Mouse (Mus musculus) spleen, adult 2 months (tissue): ENCODE data around the gene Trnp1. TPM values are rescaled to one million over a fixed set of nuclear protein-coding genes. Genes with fewer than 3 reads are reported as not detected.

Experiments
- DNase-seq, 2 experiments: peaks; one replicate each; pipeline versions ENCODE4 v3.0.0 to v3.0.0-alpha.2; 2012 to 2021; ENCODE audit warnings: low spot score in 2 of 2, low read depth in 1 of 2
- H3K27ac ChIP-seq: fragments of 200-500 bp; 2 replicates; pipeline ENCODE4 v1.5.1; 2012; ENCODE audit warnings: low read length, inconsistent platforms; ENCODE audit not compliant: insufficient read depth
- H3K27me3 ChIP-seq: fragments of 200-500 bp; 2 replicates; pipeline ENCODE4 v1.6.1; 2012; ENCODE audit warnings: mild to moderate bottlenecking, moderate library complexity, low read length, inconsistent platforms; ENCODE audit not compliant: control insufficient read depth, insufficient read depth
- H3K36me3 ChIP-seq: fragments of 200-500 bp; 2 replicates; pipeline ENCODE4 v1.6.1; 2012; ENCODE audit warnings: mild to moderate bottlenecking, low read length, inconsistent platforms; ENCODE audit not compliant: control insufficient read depth, insufficient read depth
- H3K4me1 ChIP-seq: fragments of 200-500 bp; 2 replicates; pipeline ENCODE4 v1.6.1; 2011; ENCODE audit warnings: inconsistent platforms; ENCODE audit not compliant: control insufficient read depth, insufficient read depth, insufficient read length
- H3K4me3 ChIP-seq: fragments of 200-500 bp; 2 replicates; pipeline ENCODE4 v1.5.1; 2011; ENCODE audit warnings: mild to moderate bottlenecking, inconsistent platforms; ENCODE audit not compliant: insufficient read depth, insufficient read length; ENCODE audit errors: extremely low read depth
- CTCF ChIP-seq: fragments of 200-500 bp; IDR thresholded peaks from 2 replicates; pipeline ENCODE4 v1.5.1; 2011; ENCODE audit warnings: mild to moderate bottlenecking, inconsistent platforms; ENCODE audit not compliant: insufficient read depth, insufficient read length, insufficient replicate concordance; ENCODE audit errors: extremely low read depth
- POLR2A ChIP-seq: fragments of 200-500 bp; IDR thresholded peaks from 2 replicates; pipeline ENCODE4 v1.6.1; 2011; ENCODE audit warnings: low read depth, low read length, inconsistent platforms
- WGBS: fragments of 180-500 bp; shearing (Covaris S2); methylation state at CpG from one replicate; pipeline ENCODE4 v1.1.7; 2018; 5-methylcytosine and 5-hydroxymethylcytosine counted together
- polyA plus RNA-seq: library from polyadenylated mRNA; depleted of rRNA; stranded (reverse); fragments of >200 nt; gene quantifications from 2 replicates; pipeline ENCODE4 v1.2.3, GENCODE M21; 2012

Gene Trnp1
- polyA plus RNA-seq, 1 experiment = 0.49 TPM

DNA sequence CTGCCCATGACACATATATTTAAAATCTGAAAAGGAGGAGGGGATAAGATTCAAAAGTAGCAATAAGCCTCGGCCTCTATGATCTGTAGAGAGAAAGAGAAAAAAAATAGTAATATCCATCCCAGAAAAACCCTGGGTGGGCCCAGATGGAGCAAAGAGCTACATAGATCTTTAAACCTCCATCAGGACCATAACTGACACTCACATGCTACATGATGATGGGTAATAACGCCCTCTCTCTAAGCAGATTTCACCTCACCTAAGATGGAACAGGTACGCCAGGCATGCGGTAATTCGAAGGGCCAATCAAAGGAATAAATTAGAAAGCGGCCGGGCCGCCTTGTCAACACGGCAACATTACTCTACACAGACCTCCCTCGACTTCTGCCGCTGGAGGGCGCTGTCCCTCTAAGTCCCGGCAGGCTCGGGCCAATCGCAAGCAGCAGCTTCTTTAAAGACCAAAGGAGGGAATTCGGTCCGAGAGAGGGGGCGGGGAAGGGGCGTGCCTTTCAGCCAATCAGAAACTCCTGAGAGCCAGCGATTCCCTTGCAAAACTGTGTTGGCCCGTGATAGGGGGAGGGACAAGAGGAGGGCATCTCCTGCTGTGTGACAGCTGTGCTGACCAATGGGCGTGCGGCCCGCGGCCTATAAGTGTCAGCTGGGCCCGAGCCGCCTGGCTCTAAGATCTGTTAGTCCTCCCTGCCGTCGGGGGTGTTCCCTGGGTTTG, 18.7 kb downstream of the Trnp1 start, which contains the start of gene Tent5b:
Gene Tent5b (plus strand): TSS at position 675 of the 727 bp plus-strand sequence.
- Histone ChIP-seq H3K27me3 (peaks cover 18% of the 10 kb centered on the region), H3K36me3 (no peaks in the 10 kb centered on the region), H3K27ac (no peak within 1 kb of the TSS), H3K4me3 (peak within 1 kb of the TSS; percentile 46; the same call in 1 of the 2 replicates), H3K4me1 (peaks cover 7% of the 10 kb centered on the region; the same call in 1 of the 2 replicates)
- 6% methylated on average over 29 of the region's 29 CpGs for WGBS
- peak; percentile 80 to 91 for DNase-seq
- TF ChIP-seq POLR2A (no peak), CTCF (peak; percentile 73)

DNA sequence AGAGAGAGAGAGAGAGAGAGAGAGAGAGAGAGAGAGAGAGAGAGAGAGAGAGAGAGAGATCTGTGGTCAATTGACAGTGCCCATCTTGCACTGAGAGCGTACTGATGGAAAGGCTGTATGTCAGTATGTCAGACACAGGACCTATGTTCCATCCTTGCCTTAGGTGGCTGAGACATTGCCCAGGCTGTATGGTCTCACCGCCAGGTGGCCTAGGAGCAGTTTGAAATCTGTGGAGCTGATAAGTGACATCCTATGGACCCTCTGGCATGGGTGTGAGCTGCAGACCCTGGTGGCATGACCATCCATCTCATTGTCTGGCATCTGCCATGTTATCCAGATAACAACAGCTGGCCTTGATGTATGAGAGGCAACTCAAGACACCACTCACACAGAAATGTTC, 24.5 kb downstream of the Trnp1 start:
- WGBS = 80% methylated on average over 2 of the region's 2 CpGs
- H3K27me3 ChIP-seq = 0 out of 2 replicates have a peak, but pooled peaks cover 1% of the 10 kb centered on the region

DNA sequence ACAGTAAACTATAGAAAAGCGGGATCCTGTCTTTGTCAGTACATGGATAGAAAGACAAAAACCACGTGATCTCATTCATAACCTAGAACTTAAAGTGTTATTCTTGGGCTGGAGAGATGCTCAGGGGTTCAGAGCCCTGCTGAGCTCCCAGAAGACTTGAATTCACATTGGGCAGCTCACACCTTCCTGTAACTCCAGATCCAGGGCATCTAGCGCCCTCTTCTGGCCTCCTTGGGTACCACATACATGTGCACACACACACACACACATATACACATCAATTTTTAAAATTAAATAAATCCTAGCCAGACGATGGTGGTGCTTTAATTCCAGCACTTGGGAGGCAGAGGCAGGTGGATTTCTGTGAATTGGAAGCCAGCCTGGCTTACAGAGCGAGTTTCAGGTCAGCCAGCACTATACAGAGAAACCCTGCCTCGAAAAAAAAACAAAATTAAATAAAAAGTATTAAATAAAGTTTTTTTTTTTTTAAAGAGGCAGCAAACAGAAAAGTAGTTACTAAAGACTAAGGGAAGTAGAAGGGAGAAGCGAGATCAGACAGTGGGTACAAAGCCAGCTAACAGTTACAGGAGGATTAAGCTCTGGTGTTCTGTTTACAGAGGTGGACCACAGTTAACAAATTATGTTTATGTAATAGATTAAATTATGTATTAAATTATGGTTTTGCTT, 27.1 kb downstream of the Trnp1 start:
- H3K4me1 ChIP-seq = no peaks in the 10 kb centered on the region
- 0 out of 2 replicates have a peak, but pooled peaks cover 1% of the 10 kb centered on the region for H3K27me3 ChIP-seq
- DNase-seq = no peak

More for the DNA sequence above, 24.5 kb downstream of the Trnp1 start:
- no peak overlapping the region for H3K27ac ChIP-seq
- no peaks in the 10 kb centered on the region for H3K36me3 ChIP-seq
- no peaks in the 10 kb centered on the region for H3K4me1 ChIP-seq
- TF ChIP-seq POLR2A (no peak), CTCF (no peak)
- H3K4me3 ChIP-seq = no peak overlapping the region
- no peak for DNase-seq

DNA sequence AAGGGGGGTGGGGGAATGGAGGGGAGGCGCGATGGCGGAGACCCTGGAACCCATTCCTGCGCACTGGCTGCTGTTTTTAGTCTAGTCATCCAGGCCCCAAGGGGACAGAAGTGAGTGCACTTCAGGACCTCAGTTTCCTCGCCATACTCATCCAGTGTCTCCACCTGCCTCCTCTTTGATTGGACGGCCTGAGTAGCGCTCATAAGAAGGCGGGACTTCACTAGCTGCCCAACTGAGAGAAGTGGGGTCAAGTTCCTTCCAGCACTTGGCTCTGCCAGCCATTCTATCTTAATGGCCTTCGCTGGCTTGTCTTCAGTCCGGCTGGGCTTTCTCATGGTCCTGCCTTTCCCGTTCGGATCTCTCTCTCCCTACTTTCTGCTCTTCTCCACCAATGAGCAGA, 29.2 kb downstream of the Trnp1 start:
- Histone ChIP-seq H3K4me1 (no peaks in the 10 kb centered on the region), H3K36me3 (no peaks in the 10 kb centered on the region), H3K4me3 (no peak overlapping the region), H3K27me3 (no peaks in the 10 kb centered on the region), H3K27ac (no peak overlapping the region)
- 46% methylated on average over 12 of the region's 12 CpGs for WGBS
- DNase-seq = no peak
- TF ChIP-seq CTCF = no peak
- no peak for TF ChIP-seq POLR2A

More for the DNA sequence above, 27.1 kb downstream of the Trnp1 start:
- no peak overlapping the region for H3K27ac ChIP-seq
- H3K36me3 ChIP-seq = no peaks in the 10 kb centered on the region
- 84% methylated on average over 7 of the region's 7 CpGs for WGBS
- TF ChIP-seq POLR2A (no peak), CTCF (no peak)
- no peak overlapping the region for H3K4me3 ChIP-seq

DNA sequence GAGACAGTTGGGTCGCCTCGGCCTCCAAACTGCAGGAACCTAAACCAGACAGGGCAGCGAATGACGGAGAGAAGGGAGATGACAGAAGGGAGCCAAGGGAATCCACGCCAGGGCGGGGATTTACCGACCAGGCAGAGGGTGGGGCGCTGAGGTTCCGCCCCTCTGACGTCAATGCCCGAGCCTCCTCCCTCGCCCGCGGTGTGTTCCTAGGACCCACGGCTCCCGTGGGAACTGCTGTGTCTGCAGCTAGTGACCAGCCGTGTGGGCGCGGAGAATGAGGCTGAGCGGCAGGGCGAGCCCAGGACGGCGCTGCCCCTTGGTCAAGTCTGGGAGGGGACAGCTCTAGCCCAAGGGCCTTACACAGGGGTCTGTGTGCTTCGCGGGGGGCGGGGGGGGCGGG, 30.3 kb downstream of the Trnp1 start:
- peak in 1 of 2 experiments; percentile 54 for DNase-seq
- TF ChIP-seq CTCF (no peak), POLR2A (no peak)
- under 1% methylated on average over 27 of the region's 27 CpGs for WGBS
- H3K27me3 ChIP-seq = no peaks in the 10 kb centered on the region
- H3K4me3 ChIP-seq = peak overlapping the region; percentile 47; the same call in 1 of the 2 replicates
- H3K36me3 ChIP-seq = no peaks in the 10 kb centered on the region
- H3K4me1 ChIP-seq = no peaks in the 10 kb centered on the region; the same call in 1 of the 2 replicates
- no peak overlapping the region for H3K27ac ChIP-seq

DNA sequence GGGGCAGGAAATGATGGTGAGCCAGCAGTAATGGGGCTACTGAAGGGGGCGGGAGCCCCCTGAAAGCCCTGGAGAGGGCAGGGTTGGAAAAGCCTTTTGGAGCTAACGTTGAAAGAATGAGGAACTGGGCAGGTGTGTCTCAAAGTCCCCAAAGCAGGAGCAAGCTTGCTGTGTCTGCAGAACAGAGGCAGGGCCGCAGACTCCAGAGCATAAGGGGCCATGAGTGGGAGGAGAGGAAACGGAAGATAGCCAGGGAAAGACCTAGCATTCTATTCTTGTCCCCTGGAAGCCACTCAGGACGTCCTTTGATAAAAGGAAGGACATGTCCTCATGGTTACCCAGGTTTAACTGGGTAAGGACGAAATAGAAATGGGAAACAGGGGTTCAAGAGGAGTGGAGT, 35.2 kb downstream of the Trnp1 start:
- Histone ChIP-seq H3K27me3 (no peaks in the 10 kb centered on the region), H3K36me3 (no peaks in the 10 kb centered on the region), H3K4me3 (no peak overlapping the region), H3K27ac (no peak overlapping the region), H3K4me1 (no peaks in the 10 kb centered on the region; the same call in 1 of the 2 replicates)
- no peak for TF ChIP-seq CTCF
- TF ChIP-seq POLR2A = no peak
- DNase-seq = no peak
- 35% methylated on average over 6 of the region's 6 CpGs for WGBS
